Mouse (Mus musculus): ENCODE measurements at regions not wholly inside any gene's neighbourhood (a gene's known extent, or its start where the extent isn't known, plus 50 kb on each side); places are given as distances from the start of the nearest gene placed in this dataset.
"Not testable (repeated sequence)": the region's sequence is repeated elsewhere in the genome, so short reads cannot be mapped to it uniquely, and the experiment has no call there.

DNA sequence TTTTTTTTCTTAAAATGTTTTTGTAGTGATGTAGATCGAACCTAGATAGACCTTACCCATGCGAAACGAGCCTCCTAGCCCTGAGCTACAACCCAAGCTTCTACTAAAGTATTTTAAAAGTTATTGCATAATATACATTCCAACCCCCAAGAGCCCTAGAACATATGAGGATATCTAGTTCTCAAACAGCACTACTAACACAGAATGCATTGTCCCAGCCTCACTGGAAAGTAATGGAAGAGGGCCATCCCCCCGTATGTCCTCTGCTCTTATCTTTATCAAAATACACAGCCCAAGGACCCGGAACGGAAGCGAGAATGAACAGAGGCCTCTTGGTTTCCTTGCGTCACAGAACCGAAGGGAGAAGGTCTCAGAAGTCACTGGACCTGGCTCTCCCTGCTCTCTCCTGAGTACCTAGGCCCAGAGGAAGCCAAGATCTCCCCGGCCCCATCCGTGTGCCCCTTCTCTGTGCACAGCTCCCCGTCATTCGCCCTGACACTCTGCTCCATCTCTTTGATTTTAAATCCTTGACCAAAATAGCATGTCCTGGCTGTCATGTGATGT, 165.0 kb upstream of the Pkdcc start:
- DNase-seq, result no peak

DNA sequence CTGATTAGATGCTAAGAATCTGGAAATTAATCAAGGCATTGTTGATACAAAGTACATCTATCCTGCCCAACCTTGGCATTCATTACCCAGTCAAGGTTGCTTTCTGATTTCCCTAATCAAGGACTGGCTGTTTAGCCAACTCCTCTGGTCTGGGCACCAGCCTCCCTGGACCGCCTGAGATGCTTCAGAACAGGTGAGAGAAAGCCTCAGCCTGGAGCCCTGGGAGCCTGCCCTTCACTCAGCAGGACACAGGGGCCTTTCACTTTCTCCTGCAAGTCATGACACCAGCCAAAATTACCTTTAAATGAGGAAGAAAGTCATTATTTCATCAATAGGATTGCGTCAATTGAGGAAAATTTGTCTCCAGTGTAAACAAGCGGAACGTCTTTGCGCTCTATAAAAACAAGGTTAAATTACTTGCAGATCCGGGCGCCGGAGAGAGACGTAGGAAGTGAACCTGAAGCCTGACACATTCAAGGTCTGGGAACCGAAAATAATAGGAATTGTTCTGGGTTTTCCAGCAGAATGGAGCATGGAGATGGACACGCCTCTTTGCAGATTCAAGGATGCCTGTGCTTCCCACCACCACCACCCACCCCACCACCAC, 164.4 kb upstream of the Pkdcc start:
- DNase-seq, result no peak

DNA sequence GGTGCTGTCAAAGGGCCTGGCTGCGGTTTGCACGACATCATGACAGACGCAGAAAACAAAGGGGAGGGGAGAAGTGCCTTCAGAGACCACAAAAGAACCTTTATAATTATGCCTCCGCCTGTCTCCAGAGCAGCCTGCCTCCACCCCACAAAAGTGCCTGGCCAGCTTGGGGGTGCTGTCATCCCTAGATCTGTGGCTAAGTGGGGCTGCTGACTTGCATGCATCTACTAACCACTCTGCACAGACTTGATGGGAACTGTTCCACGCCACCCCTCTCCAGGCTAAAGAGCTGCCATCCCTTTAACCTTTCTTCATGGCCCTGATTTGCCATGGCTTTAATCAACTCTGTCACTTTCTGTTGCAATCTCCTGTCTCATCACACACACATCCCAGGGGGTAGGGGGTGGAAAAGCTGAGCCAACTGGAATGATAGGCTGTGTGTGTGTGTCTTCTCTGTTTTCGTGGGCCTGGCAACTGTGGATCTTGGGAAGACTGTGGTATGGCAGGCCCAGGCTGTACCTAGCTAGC, 162.4 kb upstream of the Pkdcc start:
- no peak for DNase-seq

DNA sequence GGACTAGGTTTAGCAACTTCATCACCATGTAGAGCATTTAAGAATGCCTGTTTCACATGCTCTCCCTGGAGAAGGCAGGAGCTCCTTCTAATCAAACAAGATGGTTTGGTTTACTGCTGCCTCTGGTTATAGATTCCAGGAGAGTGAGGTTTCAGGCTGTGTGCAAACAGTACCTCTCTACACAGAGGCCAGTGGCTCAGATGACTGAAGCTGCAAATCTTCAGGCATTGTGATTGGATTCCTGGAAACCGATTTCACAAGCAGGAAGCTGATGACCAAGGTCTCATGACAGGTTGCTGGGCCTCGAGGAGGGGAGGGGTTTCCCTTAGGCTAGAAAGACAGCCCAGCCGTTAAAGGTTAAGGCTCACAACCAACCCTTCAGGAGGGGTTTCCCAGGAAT, 157.3 kb upstream of the Pkdcc start:
- DNase-seq, result no peak

DNA sequence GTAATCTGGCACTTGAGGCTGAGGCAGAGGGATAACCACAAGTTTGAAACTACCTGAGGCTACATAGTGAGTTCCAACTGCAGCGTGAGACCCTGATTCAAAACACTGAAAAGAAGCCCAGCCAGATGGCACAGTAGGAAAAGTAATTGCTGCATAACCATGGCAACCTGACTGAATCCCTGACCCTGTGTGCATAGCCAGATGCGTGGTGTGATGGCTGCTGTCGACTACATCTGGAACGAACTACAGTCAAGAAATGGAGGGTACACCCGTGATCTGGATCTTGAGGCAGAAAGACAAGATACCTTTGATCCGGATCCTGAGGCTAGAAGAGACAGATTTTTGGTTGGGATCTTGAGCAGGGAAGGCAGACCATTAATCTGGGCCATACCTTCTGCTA, 153.2 kb upstream of the Pkdcc start:
- no peak for DNase-seq

DNA sequence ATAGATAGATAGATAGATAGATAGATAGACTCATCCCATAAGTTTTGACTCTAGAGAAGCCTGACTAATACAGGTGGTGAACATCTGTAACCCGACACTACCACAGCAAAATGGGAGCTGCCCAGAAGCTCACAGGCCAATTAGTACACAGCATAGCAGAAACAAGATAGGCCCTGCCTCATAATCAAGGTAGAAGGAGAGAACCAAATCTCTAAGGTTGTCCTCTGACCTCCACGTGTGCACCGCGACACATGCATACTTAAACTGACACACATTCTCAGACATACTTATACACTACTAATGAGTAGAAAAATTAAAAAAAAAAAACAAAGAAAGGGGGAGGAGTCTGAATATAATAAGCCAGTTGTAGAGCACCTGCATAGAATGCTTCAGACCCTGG, 151.2 kb upstream of the Pkdcc start:
- DNase-seq, result no peak

DNA sequence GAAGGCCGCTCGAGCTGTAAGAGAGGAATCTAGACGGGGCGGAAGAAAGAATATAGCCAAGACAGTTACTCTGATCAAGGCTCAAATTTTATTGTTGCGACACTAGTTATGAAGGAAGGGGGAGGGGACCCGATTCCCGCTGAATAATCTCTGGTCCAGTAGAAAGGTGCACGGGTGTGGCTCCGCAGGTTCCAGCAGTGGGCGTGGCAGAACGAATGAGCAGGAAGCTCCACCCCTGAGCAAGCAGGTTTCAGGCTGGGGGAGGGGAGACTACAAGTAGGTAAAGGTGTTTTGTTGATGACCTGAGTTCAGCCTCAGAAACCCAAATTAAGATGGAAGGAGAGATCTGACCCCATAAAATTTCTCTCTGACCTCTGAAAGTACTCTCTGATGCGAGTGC, 150.7 kb upstream of the Pkdcc start:
- DNase-seq, result not testable (repeated sequence)

DNA sequence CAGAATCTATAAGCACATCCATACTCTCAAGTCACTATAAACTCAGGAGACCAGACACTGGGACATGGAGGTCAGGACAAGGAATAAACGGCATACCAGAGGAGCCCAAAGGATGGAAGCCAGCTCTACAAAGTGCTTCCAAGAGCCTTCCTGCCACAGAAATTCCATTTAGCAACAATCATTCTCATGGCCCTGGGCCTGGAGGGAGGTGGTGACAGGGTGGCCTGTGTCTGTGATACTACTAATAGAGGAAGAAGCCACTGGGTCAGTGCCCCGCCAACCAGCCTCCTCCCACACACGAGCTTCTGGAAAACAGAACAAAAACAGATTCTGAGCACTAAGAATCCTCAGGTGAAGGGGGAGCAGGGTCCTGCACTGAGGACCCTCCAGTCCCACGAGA, 145.8 kb upstream of the Pkdcc start:
- DNase-seq, result no peak

DNA sequence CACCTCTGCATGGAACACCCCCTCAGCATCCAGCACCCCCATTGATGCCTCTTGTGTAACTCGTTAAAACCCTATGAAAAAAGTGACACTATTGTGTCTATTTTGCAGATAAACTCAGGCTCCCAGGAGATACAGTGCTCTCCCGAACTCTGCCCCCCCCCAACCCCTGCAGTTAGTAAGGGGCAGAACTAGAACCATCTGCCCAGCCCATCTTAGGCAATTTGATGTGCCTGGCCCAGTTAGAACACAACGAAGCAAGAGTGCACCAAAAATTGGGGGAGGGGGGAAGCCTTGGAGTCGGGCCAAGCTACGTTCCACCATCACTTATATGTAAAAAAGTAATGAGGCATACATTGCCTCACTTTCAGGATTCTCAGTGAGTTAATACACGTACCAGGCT, 143.3 kb upstream of the Pkdcc start:
- DNase-seq, result no peak

DNA sequence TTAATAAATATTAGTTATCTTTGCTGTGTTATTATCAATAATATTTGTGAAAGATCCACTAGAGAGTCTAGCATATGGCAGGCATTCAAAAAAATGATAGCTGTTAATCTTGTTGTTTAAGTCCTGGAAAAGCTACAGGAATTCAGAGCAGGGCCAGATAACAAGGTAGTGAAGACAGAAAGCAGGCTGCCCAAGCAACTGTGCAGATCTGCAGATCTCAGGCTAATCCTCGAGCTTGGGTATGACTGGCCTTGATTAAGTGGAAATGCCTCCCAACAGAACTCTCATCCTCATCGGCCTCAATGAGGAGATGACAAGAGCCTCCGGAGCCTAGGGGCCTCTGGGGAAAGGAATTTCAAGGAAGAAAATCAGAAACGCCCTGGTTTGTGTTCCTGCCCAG, 142.9 kb upstream of the Pkdcc start:
- DNase-seq, result no peak

DNA sequence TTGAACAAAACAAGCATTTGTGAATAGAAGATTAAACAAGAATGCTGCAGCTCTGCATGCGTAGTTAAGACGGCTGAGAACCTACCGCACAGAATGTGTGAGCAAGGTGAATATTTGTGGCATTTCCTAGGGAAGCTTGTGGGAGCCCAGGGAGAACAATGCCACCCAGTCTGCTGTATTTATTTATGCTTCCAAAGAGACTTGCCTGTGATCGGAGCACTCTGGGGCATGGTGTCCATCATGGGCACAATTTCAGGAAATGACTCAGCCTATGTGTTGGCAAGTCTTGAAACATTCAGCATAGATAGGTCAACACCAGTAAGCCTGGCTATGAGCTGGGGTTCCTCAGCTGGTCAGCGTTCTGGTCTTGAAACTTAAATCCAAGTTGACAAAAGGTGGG, 140.2 kb upstream of the Pkdcc start:
- peak; percentile 30 to 39 for DNase-seq

DNA sequence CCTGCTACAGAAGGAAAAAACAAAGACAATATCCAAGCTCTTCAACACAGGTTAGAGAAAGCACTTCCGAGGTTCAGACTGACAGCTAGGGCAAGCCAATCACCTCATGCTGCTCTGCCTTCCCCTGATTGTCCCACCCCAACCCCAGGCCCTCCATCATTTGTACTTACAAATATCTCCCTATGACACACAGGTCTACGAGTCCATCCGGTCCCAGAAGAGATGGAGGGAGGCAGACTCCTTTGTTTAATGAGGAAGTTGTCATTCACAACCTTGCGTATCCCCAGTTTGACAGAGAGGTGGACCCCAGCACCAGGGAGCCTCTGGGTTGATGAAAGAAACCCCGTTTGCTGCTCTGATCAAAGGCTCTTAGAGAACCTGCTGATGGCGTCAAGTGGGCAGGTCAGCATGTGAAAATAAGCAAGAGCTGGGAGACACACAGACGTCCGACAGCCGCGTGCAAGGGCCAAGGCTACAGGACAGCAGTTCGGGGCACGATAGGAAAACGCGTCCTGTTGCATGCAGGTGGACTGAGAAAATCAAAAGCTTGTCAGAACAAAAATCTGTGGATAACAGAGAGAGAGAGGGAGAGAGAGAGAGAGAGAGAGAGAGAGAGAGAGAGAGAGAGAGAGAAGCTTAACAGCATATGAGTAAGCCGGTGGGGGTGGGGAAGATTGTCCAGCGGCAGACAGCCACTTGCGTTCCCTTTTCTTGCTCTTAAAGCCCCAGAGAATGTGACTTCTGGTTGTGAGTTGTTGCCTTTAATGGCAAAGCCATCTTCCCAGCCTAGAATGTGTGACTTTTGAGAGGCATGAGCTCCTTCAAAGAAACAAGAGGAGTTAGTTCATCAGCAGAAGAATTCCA, 137.1 kb upstream of the Pkdcc start:
- peak; percentile 20 to 39 for DNase-seq

DNA sequence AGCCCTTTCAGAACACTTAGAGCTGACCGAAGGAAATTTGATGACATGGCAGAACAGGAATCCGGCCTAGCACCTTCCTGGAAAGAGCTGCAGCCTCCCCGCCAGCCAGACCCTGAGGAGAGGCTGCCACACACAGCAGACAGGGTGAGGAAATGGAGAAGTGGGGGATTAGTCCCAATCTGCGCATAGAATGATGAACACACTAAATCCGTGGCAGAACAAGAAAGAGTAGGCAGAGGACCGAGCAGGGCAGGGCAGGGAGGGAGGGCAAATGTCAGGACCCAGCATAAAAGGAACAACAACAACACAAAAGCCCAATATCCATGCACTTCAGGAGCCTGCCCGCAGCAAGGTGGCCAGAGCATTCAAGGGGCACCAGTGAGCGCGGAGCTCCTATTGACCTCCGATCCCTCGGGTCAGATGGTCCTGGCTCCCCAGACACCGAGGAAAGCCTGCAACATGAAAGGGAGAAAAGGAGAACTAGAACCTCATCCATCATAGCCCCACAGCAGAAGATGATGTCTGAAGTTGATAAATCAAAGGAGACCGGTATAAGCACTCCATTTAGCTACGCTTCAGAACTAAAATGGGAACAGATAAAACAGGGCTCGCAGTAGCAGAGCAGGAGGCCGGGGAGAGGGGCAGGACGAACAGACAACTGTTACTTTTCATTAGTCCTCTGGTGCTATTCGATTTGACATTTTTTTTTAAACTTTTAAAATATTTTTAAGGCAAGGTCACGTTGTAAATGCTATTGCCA, 136.3 kb upstream of the Pkdcc start:
- DNase-seq, result peak; percentile 38 to 48

DNA sequence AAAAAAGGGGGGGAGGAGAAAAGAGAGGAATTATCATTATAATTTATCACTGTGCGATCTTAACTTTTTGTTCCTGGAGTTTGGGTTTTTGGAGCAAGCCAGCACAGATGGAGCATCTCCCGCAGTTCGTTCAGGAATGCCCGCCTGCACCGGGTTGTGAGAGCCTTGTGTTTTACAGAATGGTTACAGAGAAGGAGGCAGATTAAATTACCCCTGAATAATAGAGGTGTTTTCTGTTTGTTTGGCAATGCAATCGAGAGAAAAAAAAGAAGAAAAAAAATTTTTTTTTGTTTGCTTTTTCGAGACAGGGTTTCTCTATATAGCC, 135.8 kb upstream of the Pkdcc start:
- no peak for DNase-seq

DNA sequence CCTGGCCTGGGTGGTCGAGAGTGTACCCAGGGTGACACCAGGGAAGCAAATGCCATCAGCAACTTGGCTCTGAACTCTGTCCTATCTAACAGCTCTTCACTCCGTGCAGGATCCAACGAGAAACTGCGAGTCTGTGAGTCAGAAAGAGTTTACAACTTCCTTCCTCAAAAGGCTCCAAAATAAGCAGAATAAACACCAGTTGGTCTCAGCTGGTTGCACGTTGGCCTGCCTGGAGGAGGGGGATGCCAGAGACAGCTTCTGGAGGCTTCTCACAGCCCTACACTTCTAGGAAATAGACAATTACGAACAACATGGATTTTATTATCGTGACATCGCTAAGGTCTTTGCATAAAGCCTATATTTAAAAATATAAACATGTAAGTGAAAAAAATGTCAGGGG, 133.4 kb upstream of the Pkdcc start:
- peak; percentile 19 to 30 for DNase-seq

DNA sequence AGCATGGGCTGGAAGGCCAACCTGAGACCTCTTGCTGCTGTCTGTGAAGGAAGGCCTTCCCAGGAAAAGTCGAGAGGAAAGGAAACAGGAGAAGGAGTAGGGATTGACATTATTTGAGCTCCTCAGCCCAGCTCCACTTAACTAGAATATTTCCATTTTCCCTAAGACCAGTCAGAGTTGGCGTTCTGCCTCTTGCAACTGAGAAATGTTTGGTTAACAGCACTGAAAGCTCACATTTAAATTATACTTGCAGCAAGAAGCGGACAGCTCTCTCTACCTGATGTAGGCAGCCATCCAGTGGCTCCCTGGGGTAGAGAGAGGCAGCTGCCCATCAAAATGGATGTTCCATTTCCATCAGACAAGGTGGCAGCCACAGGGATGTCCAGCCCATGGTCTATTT, 131.6 kb upstream of the Pkdcc start:
- DNase-seq, result no peak

DNA sequence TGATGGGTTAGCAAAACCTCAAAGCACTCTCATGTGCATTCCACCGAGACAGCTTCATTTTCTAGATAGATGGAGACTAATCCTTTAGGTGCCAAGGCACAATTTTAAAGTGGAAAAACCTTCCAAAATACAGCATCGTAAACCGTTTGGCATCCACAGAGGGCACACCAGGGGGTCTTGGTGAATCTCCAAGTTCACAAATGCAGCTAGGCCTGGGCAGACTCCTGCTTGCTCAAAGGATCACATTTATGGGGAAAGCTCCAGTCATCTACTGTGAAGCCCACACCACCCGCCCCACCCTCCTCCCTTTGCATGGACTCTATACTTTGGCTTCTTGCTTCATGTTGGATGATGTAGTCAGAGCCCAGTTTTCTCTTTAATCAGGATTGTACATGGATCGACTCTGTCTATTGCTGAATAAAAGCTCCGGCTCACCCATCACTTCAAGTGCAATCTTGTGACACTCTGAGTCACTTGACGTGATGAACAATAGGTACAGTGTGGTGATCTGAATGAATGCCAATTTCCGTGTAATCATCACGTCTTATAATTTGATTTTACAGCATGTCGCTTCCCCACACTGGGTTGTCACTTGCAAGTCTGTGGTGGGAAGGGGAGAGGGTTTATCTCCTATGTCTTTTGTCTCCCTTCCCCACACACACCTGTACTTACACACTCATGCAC, 129.2 kb upstream of the Pkdcc start:
- DNase-seq, result no peak

DNA sequence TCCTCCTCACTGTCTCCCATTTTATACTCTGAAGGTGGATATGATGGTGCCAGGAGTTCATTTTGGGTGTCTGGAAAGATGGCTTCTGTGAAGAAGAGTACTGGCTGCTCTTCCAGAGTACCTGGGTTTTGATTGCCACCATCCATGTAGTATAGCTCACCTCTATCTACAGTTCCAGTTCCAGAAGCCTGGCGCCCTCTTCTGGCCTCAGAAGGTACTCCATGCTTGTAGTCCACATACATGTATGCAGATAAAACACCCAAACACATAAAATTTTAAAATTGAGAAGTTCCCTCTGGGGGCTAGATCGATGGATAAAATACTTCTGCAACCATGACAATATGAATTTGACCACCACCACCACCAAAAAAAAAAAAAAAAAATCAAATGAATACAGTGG, 128.4 kb upstream of the Pkdcc start:
- no peak for DNase-seq

DNA sequence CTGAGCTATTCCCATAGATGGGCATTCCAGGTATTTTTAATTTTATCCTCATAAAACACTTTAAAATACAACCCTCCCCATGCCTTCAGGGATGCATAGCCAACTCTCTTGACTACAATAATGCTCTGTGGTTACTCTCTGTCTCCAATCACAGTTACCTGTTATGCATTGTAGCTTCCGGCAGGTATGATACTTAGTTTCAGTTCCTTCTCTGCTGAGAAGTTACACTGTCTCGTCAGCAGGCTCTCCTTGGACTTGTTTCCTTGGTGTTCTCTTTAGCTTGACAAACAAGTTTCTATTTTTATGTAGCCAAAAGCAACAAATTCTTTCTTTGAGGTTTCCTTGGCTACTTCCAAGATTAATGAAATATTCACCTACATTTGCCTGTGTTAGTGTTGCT, 126.6 kb upstream of the Pkdcc start:
- DNase-seq, result no peak

DNA sequence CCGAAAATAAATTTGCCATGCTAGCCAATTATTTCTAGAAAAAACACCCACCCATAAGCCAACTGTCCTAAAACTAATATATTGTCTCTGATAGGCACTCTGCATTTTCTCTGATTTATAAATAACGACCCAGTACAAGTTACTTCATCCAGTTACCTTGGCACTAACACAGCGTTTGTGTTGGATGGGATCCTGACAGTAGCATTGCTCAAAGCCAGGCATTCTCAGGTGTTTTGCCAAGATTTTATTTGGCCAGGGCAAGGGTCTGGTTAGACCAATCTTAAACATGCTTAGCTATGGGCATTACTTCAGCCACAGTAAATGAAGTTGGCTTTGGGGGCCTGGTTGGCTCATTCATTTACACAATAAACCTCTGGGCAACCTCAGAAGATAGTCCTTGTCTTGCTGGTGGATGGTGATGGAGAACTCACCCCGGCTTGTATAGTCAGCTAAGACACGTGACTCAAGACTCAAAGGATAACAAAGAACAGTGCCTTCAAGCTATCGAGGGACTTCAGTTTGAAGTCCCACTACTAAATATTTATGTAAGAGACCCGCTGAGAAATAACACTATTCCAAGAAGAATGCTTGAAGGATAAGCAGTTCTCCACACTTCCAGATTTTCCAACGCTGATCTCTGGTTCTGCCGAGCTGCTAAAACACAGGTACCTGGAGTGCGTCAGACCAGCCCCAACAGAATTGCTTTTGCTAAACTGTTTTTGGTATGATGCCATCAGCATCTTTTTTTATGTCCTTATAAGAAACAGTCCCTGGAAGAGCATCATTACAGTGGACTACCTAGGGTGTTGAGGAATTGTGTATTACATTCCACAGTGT, 125.0 kb upstream of the Pkdcc start:
- DNase-seq, result no peak

DNA sequence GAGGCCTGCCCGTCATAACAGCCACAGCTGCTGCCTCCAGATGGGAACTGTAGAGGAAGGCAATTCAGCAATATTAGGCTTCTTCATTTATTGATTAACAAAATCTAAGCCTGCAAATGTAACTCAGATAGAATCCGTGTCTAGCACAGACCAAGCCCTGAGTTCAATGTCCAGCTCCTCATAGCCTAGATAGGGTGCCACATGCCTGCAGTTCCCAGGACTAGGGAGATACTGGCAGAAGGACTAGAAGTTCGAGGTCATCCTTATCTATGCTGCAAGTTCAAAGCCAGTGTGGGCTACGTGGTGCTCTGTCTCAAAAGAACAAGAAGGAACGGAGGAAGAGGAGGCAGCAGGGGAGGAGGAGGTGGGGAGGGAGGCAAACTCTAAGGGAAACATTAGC, 121.2 kb upstream of the Pkdcc start:
- DNase-seq, result no peak

DNA sequence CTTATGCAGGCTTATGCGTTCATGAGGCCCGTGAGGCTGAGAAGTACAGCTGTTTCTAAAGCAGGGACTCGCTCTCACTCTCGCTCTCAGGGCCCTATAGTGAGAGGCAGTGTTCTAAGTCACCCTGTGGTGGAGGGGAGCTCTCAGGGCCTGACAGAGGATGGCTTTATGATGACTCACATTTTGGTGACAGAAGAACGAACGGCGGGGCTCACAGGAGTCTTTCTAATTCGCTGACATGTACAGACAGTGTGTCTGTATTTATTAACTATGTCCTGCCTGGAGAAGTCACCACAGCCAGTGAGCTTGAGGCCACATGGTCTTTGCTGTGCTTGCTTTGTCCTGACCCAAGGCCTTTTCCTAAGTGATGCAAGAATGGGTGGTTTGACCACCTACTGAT, 118.6 kb upstream of the Pkdcc start:
- DNase-seq, result no peak
